Comparison of ENCODE assay signal across 9 mouse cellular contexts in the genomic region with DNA sequence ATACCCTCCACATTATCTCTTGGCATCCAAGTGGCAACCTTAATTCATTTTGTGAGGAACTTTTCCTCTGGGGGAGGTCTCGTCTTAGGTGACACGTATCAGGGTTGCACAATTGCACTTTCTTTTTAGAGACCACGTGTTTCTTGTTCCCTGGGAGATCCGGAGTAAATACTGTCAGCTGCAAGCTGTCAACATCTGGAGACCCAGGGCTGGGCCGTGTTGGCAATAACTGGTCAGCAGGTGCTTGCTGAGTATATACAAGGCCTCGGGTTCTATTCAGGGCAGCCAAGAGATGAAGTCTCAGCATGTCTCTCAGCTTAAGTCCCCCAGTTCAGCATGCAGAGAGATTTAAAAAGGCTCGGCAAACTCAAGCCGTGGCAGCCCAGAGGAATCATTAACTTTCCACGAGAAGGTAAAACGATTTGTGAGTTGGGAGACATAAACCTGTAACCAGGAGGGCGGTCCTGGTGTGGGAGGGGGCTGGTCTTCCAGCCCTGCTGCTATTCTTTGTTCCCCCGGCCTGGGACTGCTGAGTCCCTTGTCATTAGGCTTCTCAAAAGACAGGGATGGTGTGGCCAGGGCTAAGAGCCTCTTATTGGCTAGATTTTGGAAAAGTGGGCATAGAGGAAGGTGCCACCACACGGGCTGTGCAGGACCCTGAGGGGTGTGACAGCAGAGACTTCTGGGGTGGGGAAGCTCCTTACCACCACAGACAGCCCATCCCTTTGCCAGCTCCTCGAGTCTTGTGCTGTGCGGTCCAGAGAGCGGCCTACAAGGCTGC. TPM values are rescaled to one million over a fixed set of nuclear protein-coding genes. Genes with fewer than 3 reads are reported as not detected.
DNase-seq lines count a peak whose midpoint lies in the region; ATAC-seq and TF ChIP-seq lines count a peak whose summit lies in the region.
"Had no signal": no experiment of that assay in that cellular context is flagged by ENCODE, and none has a peak within 500 bp of the region (broad histone marks: within the 10 kb centered on the region; RNA-seq: fewer than 3 reads in every experiment).

No protein-coding gene starts in this region.

- no peaks in the 10 kb centered on the region for H3K9me3 ChIP-seq in kidney, postnatal 0 days (replicated peaks; ENCODE audit: low read length)
- H3K9me3 ChIP-seq in intestine, postnatal 0 days (ENCODE audit: control insufficient read depth), result no peaks in the 10 kb centered on the region
- H3K9me3 ChIP-seq: embryonic facial prominence, embryonic 15.5 days had no signal

- no peaks in the 10 kb centered on the region for H3K27me3 ChIP-seq in kidney, postnatal 0 days (ENCODE audit: insufficient read depth, low read length)
- no peaks in the 10 kb centered on the region for H3K27me3 ChIP-seq in intestine, postnatal 0 days (replicated peaks; ENCODE audit: control insufficient read depth, insufficient read depth, low read length)
- H3K27me3 ChIP-seq: embryonic facial prominence, embryonic 15.5 days had no signal

- no peaks in the 10 kb centered on the region for H3K36me3 ChIP-seq in kidney, postnatal 0 days (ENCODE audit: insufficient read depth, low read length)
- H3K36me3 ChIP-seq in intestine, postnatal 0 days (ENCODE audit: control insufficient read depth, insufficient read depth), result no peaks in the 10 kb centered on the region
- H3K36me3 ChIP-seq: embryonic facial prominence, embryonic 15.5 days had no signal

- no peak overlapping the region for H3K9ac ChIP-seq in kidney, postnatal 0 days (ENCODE audit: low read depth, low read length)
- H3K9ac ChIP-seq in intestine, postnatal 0 days (ENCODE audit: low read depth, low read length), result no peak overlapping the region
- H3K9ac ChIP-seq: embryonic facial prominence, embryonic 15.5 days had no signal

- TF ChIP-seq CTCF in kidney, postnatal 0 days (IDR thresholded peaks at IDR 0.05; ENCODE audit: low read depth), result no peak
- TF ChIP-seq CTCF in intestine, postnatal 0 days (IDR thresholded peaks at IDR 0.05; ENCODE audit: low read depth), result no peak

- H3K4me2 ChIP-seq in kidney, postnatal 0 days (ENCODE audit: low read length), result no peak overlapping the region
- H3K4me2 ChIP-seq in intestine, postnatal 0 days (replicated peaks; ENCODE audit: low read depth), result 0 out of 2 replicates have a peak overlapping the region, but pooled peaks have one; percentile 4
- H3K4me2 ChIP-seq: embryonic facial prominence, embryonic 15.5 days had no signal

- no peak for ATAC-seq in kidney, postnatal 0 days (replicated peaks; ENCODE audit: low FRiP score, low read depth)
- peak; percentile 56 for ATAC-seq in intestine, postnatal 0 days
- ATAC-seq in megakaryocyte progenitor cell, adult 5-6 weeks (replicated peaks; ENCODE audit: poor library complexity), result peak; percentile 74

- H3K27ac ChIP-seq in kidney, postnatal 0 days, result no peak overlapping the region; the same call in 1 of the 2 replicates
- peak overlapping the region; percentile 46; the same call in 1 of the 2 replicates for H3K27ac ChIP-seq in intestine, postnatal 0 days (ENCODE audit: low read depth, low read length)
- H3K27ac ChIP-seq: embryonic facial prominence, embryonic 15.5 days had no signal

- H3K4me1 ChIP-seq in kidney, postnatal 0 days (replicated peaks; ENCODE audit: insufficient read depth, low read length), result peaks cover 12% of the 10 kb centered on the region; the same call in 1 of the 2 replicates
- peaks cover 4% of the 10 kb centered on the region; the same call in 1 of the 2 replicates for H3K4me1 ChIP-seq in intestine, postnatal 0 days (replicated peaks; ENCODE audit: control insufficient read depth, insufficient read depth, low read length)

- WGBS in kidney, postnatal 0 days, result 40% methylated on average over 16 of the region's 16 CpGs
- 37% methylated on average over 16 of the region's 16 CpGs for WGBS in intestine, postnatal 0 days

- no peak overlapping the region for H3K4me3 ChIP-seq in kidney, postnatal 0 days (replicated peaks; ENCODE audit: low read depth, low read length)
- no peak overlapping the region for H3K4me3 ChIP-seq in intestine, postnatal 0 days (ENCODE audit: low read depth, low read length)
- H3K4me3 ChIP-seq: embryonic facial prominence, embryonic 15.5 days had no signal

- DNase-seq in kidney, postnatal 0 days (ENCODE audit: low spot score), result peak; percentile 64
- DNase-seq in kidney, adult 8-10 months, result no peak
- DNase-seq in forelimb bud, embryonic 11.5 days (ENCODE audit: low read depth, low spot score), result peak; percentile 63
- no peak for DNase-seq in urinary bladder, adult 18-20 months (ENCODE audit: low spot score in 2 of 2)
- no peak for DNase-seq in urinary bladder, postnatal 25 days (ENCODE audit: low spot score)
- DNase-seq: kidney, adult 2 months had no signal

RNA-seq across cellular contexts. Expression of a gene that starts 20.4 kb away (rescaled TPM):
- polyA plus RNA-seq in kidney, postnatal 0 days (2015; fragmentation: Nextera tagmentation; extraction: Ambion mirVana), result 36.3 and 36.9 TPM in 2 replicates
- 19.5 and 20.2 TPM in 2 replicates for polyA plus RNA-seq in intestine, postnatal 0 days (2015; fragmentation: Nextera tagmentation; extraction: Ambion mirVana)
- 30.3 and 31.5 TPM in 2 replicates for total RNA-seq in megakaryocyte progenitor cell, adult 5-6 weeks (2015)
- 41.7 and 52.5 TPM in 2 replicates for total RNA-seq in megakaryocyte progenitor cell, adult 5-6 weeks (2017)

RNA-seq across cellular contexts. Expression of a gene that starts 25.2 kb away (rescaled TPM):
- 16.7 and 17.0 TPM in 2 replicates for polyA plus RNA-seq in kidney, postnatal 0 days (2015; fragmentation: Nextera tagmentation; extraction: Ambion mirVana)
- 10.0 and 12.6 TPM in 2 replicates for polyA plus RNA-seq in intestine, postnatal 0 days (2015; fragmentation: Nextera tagmentation; extraction: Ambion mirVana)
- 27.6 and 32.8 TPM in 2 replicates for total RNA-seq in megakaryocyte progenitor cell, adult 5-6 weeks (2015)
- total RNA-seq in megakaryocyte progenitor cell, adult 5-6 weeks (2017), result 39.6 and 41.2 TPM in 2 replicates

RNA-seq across cellular contexts. Expression of a gene that starts 59.8 kb away (rescaled TPM):
- polyA plus RNA-seq in kidney, postnatal 0 days (2015; fragmentation: Nextera tagmentation; extraction: Ambion mirVana), result 67.2 and 70.6 TPM in 2 replicates
- polyA plus RNA-seq in intestine, postnatal 0 days (2015; fragmentation: Nextera tagmentation; extraction: Ambion mirVana), result 24.2 and 25.5 TPM in 2 replicates
- 87.0 and 98.7 TPM in 2 replicates for total RNA-seq in megakaryocyte progenitor cell, adult 5-6 weeks (2015)
- 63.9 and 67.6 TPM in 2 replicates for total RNA-seq in megakaryocyte progenitor cell, adult 5-6 weeks (2017)

Comparison
In these comparisons a context has a peak if more than half of its experiments do, and no peak if none do; other contexts are left out.
1. DNase-seq: peak in kidney, postnatal 0 days (single experiment) and forelimb bud, embryonic 11.5 days (single experiment); none in kidney, adult 8-10 months (0 of 2), urinary bladder, adult 18-20 months (0 of 2) and urinary bladder, postnatal 25 days (single experiment).